Comparison of ENCODE assay signal across 17 mouse cellular contexts in genomic region chr2:50908762-50909161, GRCm38 (mm10).
"Had no signal": no experiment of that assay in that cellular context is flagged by ENCODE, and none has a peak within 500 bp of the region (broad histone marks: within the 10 kb centered on the region; RNA-seq: fewer than 3 reads in every experiment).

No protein-coding gene starts in this region.

- H3K4me3 ChIP-seq: liver, embryonic 13.5 days; liver, embryonic 15.5 days; megakaryocyte, embryonic 14.5 days; midbrain, embryonic 13.5 days; midbrain, embryonic 15.5 days; neural tube, embryonic 12.5 days; stomach, embryonic 15.5 days had no signal

- H3K27ac ChIP-seq: liver, embryonic 13.5 days; liver, embryonic 15.5 days; macrophage; midbrain, embryonic 13.5 days; midbrain, embryonic 15.5 days; neural tube, embryonic 12.5 days; stomach, embryonic 15.5 days; stomach, postnatal 0 days had no signal

- H3K27me3 ChIP-seq: liver, embryonic 13.5 days; liver, embryonic 15.5 days; megakaryocyte, embryonic 14.5 days; midbrain, embryonic 13.5 days; midbrain, embryonic 15.5 days; neural tube, embryonic 12.5 days; stomach, embryonic 15.5 days had no signal

- H3K9me3 ChIP-seq: liver, embryonic 13.5 days; liver, embryonic 15.5 days; megakaryocyte, embryonic 14.5 days; midbrain, embryonic 13.5 days; midbrain, embryonic 15.5 days; neural tube, embryonic 12.5 days; stomach, embryonic 15.5 days had no signal

- H3K4me2 ChIP-seq: liver, embryonic 11.5 days; liver, embryonic 13.5 days; liver, embryonic 15.5 days; midbrain, embryonic 11.5 days; midbrain, embryonic 13.5 days; midbrain, embryonic 15.5 days; neural tube, embryonic 12.5 days; stomach, embryonic 15.5 days had no signal

- H3K9ac ChIP-seq: liver, embryonic 13.5 days; liver, embryonic 15.5 days; liver, postnatal 0 days; midbrain, embryonic 13.5 days; midbrain, embryonic 15.5 days; neural tube, embryonic 12.5 days; stomach, embryonic 15.5 days had no signal

- H3K36me3 ChIP-seq: liver, embryonic 13.5 days; liver, embryonic 15.5 days; midbrain, embryonic 13.5 days; midbrain, embryonic 15.5 days; neural tube, embryonic 12.5 days; stomach, embryonic 15.5 days had no signal

- ATAC-seq: liver, postnatal 0 days; midbrain, embryonic 13.5 days; midbrain, embryonic 15.5 days had no signal

- DNase-seq: liver; liver, embryonic 13.5 days; liver, postnatal 0 days; right cerebral cortex, postnatal 14 days; thymus, adult 2 months; thymus, postnatal 25 days; thymus, postnatal 4 days had no signal

- H3K4me1 ChIP-seq: liver, embryonic 13.5 days; liver, embryonic 15.5 days; megakaryocyte, embryonic 14.5 days; stomach, embryonic 15.5 days had no signal
